Mouse (Mus musculus): ENCODE results near the gene Cpt1c.

DNA sequence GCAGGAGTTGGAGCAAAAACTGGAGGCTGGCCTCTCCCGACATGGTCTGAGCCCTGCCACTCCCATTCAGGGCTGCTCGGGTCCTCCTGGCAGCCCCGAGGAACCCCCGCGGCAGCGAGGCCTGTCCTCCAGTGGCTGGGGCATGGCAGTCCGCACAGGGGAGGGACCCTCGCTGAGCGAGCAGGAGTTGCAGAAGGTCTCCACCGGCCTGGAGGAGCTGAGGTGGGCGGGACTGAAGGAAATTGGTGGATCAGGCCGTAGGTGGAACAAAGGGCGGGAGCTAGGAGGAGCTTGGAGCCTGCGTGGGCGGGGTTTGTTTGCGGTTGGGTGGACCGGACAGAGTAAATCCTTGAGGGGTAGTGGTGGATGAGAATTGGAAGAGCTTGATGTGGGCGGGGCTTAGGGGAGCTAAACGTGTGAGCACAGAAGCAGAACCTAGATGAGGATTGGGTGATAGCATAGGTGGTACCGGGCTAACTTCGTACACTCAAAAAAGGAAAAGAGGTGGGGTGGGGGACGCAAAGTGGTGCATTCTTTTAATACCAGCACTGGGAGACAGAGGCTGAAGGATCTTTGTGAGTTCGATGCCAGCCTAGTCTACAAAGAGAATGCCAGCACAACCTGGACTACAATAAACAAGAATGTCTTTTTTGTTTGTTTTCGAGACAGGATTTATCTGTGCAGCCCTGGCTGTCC is 21.9 kb downstream of the Cpt1c start:
- TF ChIP-seq CTCF (IDR thresholded peaks at IDR 0.05; ENCODE audit: insufficient read depth, low read depth, low read length) (no peak), POLR2A (IDR thresholded peaks at IDR 0.05; ENCODE audit: insufficient read depth, low read depth, low read length) (no peak)
